Mouse (Mus musculus) heart, adult 2 months (tissue): ENCODE data around the gene Aoc3.

Experiments
- CTCF ChIP-seq: fragments of 200-600 bp; IDR thresholded peaks from 2 replicates; pipeline ENCODE4 v1.8.1; 2022; ENCODE audit warnings: antibody characterized with exemption, mild to moderate bottlenecking, moderate library complexity
- EP300 ChIP-seq: fragments of 200-500 bp; IDR thresholded peaks from 2 replicates; pipeline ENCODE4 v1.6.1; 2011; ENCODE audit warnings: low read depth, low read length, control low read depth; ENCODE audit not compliant: insufficient read depth
- POLR2A ChIP-seq: fragments of 200-500 bp; IDR thresholded peaks from 2 replicates; pipeline ENCODE4 v1.6.1; 2011; ENCODE audit warnings: mild to moderate bottlenecking, low read depth, low read length, control low read depth; ENCODE audit not compliant: insufficient read depth

DNA sequence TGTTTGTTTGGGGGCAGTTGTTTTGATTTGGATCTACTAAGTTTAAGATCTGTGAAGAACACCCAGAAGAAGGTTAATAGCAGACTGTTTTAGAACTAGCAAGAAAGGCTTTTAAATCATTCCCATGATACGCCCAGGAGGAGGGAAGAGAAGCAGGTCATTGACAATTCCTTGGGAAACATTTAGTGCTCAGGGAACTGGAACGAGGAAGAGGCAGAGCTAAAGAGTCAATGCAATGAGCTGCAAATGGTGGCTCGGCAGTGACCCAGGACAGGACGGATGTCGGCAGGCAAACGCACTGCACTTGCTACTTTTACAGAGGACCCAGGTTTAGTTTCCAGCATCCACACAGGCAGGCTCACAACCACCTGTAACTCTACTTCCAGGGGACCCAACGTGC, 49.6 kb upstream of the Aoc3 start:
- TF ChIP-seq POLR2A, result no peak
- no peak for TF ChIP-seq CTCF
- TF ChIP-seq EP300, result no peak
